Mouse (Mus musculus) cerebellum, postnatal 14 days (tissue): Measurements from ENCODE around the gene 4930578C19Rik.
"Not testable (repeated sequence)": the region's sequence is repeated elsewhere in the genome, so short reads cannot be mapped to it uniquely, and the experiment has no call there.

Experiments used
- DNase-seq, 2 experiments: peaks; one replicate each; pipeline ENCODE4 v3.0.0; 2021; ENCODE audit warnings: mixed read lengths in 2 of 2

4930578C19Rik gene

DNA sequence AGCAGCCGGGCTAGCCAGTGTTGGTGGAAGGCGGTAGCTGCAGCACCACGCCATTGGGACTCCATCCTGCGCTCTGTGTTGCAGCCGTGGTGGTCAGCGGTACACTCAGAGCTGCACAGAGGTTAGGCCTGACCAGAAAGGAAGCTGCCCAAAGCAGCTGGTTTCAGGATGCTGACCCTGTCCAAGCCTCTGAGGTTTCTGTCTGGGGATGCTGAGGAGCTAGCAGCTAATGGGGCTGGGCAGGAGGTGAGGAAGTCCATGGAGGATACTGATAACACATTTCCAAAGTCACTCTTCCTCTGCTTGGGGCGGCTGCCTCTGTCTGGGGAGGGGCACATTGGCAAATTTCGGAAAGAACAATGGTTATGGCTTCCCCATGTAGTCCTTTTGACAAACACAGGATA, at the start of gene 4930578C19Rik:
Gene 4930578C19Rik (minus strand): TSS at position 200 of the 404 bp plus-strand sequence.
- no peak for DNase-seq

GRCm38 (mm10) chrX:18467690-18468089, 6.5 kb upstream of the 4930578C19Rik start:
- DNase-seq: no peak

DNA sequence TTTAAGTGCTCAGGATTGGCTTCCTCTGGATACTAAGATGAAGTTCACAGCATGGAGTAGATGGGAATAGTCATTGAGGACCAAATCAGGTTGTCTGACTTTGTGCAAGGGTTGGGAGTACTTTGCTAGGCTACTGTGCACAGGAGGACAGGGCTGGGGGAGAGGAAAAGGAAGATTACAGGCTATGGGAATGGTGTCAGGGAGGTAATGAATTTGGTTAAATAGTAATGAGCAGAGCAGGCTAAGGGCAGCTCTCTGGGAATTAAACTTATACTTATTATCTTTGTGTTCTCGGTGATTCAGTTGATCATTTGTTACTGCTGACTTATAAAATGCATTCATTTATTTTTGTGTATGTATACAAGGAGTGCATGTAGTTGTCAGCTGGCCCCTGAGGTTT, 1.7 kb upstream of the 4930578C19Rik start:
- DNase-seq: no peak

DNA sequence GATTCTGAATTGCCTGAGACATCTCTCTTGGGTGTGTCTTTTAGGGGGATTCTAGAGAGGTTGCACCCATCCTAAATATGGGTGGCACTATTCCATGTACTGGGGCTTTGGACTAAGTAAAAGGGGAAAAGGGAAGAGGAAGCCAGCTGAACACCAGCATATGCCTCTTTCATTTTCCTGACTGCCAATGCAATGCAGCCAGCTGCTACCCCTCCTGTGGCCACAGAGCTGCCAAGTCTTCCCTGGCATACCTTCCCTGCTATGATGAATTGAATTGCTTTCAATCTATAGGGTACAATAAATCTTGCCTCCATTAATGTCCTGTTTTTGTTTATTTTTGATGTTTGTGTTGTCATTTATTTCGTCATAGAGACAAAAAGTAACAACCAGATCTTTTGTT, 9.6 kb downstream of the 4930578C19Rik start:
- DNase-seq: peak; percentile 28 to 32

DNA sequence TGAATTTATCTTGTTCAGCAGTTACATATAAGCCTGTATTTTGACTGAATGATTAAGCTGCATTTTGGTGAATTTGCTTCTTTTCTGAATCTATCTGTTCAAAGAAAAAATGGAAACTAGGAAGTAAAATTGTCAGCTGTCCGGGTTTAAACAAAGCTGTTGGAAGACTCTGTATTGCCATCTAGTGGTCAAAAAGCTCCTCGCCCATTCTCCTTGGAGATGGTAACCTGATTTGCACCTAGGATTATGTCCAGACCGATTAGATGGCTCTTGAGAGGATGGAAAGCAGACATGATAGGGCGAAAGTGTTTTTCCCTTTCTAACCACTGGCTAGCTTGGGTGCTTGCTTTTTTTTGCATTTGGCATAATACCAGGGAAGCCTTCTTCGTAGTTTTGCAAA, 19.1 kb downstream of the 4930578C19Rik start:
- DNase-seq: peak; percentile 82 to 83

DNA sequence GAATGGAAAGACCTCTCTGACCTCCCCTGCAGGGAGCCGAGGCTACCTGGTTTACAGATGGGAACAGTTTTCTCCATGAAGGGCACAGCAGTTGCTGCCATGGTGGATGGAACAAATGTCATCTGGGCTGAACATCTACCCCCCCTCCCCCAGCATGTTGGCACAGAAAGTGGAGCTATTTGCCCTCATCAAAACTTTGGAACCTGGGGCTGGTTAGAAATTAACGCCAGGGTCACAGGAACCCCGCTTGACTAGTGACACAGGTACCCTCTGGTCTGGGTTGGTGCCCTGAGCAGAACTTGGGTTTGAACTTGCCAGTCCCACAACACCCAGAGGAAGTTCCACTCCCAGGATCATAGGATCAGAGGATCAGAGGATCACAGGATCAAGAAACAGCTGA, 35.7 kb downstream of the 4930578C19Rik start:
- no peak for DNase-seq

GRCm38 (mm10) chrX:18423206-18423605, 38.0 kb downstream of the 4930578C19Rik start:
- no peak for DNase-seq

GRCm38 (mm10) chrX:18420161-18420784, 40.9 kb downstream of the 4930578C19Rik start:
- DNase-seq: peak; percentile 60 to 71

DNA sequence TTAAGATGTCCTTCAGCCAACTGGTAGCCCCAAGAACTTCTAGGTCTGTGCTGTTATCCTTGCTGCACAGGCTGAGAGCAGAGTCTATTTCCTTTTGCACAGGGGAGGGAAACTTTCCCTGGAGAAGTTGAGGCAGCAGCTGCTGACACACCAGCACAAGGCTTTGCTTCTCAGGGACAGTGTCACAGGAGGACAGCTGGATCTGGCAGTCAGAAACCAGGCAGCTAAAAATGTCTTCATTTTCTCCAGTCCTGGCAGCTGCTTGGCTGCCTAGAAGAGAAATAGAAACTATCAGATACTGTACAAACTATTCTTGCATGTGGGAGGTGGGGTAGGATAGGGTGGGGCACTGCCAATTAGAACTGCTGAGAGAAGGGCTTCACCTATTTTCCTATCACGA, 42.2 kb downstream of the 4930578C19Rik start:
- DNase-seq: no peak

GRCm38 (mm10) chrX:18414560-18414959, 46.6 kb downstream of the 4930578C19Rik start:
- no peak for DNase-seq

GRCm38 (mm10) chrX:18411071-18411840, 49.9 kb downstream of the 4930578C19Rik start:
- DNase-seq: peak; percentile 70 to 83

DNA sequence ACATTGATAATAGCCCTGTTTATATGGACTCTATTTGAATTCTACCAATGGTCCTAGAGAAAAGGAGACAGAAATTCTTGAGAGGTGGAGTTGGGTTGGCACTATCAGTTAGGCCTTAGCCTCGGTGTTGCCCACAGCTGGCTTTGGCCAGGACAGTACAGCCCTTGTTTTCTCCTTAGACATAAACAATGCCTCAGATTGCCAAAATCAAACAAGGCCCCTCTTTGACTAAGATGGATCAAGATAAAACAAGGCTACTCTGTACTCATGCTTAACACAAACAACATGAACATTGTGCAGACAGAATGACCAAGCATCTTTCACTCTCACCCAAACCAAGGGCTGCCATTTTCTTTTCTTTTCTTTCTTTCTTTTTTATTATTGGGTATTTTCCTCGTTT, 51.6 kb downstream of the 4930578C19Rik start:
- DNase-seq: no peak

- no peak for DNase-seq
Observed at GRCm38 (mm10) chrX:18402296-18402695, 58.9 kb downstream of the 4930578C19Rik start.

- DNase-seq: no peak
Observed at GRCm38 (mm10) chrX:18396700-18397099, 64.5 kb downstream of the 4930578C19Rik start.

DNA sequence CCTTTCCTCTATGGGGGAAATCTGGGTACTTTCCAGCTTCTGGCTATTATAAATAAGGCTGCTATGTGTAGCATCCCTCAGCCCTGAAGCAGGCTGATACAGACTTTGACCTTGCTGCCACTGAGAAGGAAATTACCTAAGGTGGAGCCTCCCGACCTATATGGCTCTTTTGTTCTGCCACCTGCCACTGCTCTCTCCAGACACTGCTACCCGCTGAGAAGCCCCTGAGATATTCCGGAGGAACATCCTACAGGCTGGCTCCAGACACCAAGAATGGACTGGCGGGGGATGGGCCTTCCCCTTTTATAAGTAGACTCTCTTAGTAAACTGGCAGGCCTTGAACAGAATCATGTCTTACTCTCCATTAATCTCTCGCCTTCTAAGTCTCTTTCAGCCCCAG, 77.0 kb downstream of the 4930578C19Rik start:
- DNase-seq: not testable (repeated sequence)
